Mouse (Mus musculus): ENCODE results near the gene Cbfa2t2.

Gene Cbfa2t2

GRCm38 (mm10) chr2:154426188-154426904, 9.9 kb upstream of the Cbfa2t2 start:
- no peak for DNase-seq

DNA sequence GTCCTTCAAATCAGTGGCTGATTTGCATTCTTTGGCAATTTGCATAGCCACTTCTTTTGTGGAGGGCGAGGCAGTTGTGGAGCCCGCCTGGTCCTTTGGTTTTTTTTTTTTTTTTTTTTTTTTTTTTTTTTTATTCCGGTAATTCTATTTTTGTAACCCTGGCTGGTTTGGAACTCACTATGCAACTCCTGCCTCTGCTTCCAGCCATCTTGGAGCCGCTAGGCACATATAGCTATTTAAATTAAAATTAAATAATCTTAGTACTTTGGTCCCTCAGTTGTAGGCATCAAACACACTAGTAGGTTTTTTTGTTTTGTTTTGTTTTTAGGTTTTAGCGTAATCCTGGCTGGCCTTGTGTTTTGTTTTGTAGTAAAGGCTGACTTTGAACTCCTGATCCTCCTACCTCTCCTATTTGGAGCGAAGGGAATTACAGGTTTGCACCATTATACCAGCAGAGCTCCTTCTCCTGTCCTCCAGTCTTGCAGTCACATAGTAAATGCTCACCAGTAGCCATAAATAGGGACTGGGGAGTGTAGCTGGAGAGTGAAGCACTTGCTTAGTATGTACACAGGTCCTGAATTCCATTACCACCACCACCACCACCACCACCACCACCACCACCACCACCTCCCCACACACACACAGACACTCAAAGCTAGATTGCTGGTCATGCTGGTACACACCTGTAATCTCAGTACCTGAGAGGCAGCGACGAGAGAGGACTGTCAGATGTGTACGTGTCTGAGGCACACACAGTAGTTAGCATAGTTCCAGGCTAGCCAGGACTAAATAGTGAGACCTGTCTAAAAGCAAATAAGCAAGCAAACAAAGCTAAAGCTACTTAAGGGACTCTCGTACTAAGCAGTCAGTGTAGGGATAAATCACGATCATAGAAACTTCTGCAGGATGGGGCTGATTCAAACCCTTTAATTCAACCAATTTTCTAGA, 9.1 kb upstream of the Cbfa2t2 start:
- DNase-seq: no peak

GRCm38 (mm10) chr2:154427853-154428360, 8.4 kb upstream of the Cbfa2t2 start:
- peak; percentile 81 for DNase-seq

DNA sequence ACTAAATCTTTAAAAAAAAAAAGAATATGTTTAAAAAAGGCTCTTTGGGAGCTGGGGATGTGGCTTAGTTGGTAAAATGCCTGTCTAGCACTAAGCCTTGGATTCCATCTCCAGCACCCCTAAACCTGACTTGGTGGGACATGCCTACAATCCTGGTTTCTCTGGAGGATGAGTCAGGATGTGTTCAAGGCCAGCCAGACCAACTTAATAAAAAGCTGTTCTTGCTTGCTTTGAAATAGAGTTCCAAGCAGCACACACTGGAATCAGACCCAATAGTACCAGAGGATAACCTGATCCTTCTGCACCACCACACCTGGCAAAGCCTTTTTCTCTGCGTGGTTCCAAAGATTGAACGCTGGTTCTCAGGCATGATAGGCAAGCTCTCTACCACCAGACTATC, 5.7 kb upstream of the Cbfa2t2 start:
- no peak for DNase-seq

- peak; percentile 49 for DNase-seq
These were observed 3.6 kb upstream of the Cbfa2t2 start for GRCm38 (mm10) chr2:154432696-154433095.

DNA sequence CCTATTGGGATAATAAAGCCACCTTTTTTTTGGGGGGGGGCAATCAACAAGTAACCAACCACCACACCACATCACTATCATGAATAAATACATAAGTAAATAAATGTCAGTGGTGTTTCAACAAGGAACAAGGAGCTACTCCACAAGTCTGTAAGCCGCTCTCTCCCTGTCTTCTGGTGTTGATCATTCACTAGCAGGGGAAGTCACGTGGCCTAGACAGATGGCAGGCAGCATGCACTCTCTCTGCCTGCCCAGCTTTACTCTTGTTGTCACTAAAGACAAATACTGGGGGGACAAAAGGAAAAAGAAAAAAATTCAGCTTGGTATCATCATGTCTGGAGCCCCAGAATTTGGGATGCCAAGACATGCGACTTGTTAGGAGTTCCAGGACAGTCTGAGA, 2.9 kb upstream of the Cbfa2t2 start:
- DNase-seq: peak; percentile 82

- no peak for DNase-seq
These were observed 1.6 kb upstream of the Cbfa2t2 start for GRCm38 (mm10) chr2:154434690-154435089.

GRCm38 (mm10) chr2:154436076-154436457, 214 bp upstream of the Cbfa2t2 start:
- DNase-seq: peak; percentile 99

GRCm38 (mm10) chr2:154437191-154437527, 878 bp downstream of the Cbfa2t2 start:
- DNase-seq: no peak

DNA sequence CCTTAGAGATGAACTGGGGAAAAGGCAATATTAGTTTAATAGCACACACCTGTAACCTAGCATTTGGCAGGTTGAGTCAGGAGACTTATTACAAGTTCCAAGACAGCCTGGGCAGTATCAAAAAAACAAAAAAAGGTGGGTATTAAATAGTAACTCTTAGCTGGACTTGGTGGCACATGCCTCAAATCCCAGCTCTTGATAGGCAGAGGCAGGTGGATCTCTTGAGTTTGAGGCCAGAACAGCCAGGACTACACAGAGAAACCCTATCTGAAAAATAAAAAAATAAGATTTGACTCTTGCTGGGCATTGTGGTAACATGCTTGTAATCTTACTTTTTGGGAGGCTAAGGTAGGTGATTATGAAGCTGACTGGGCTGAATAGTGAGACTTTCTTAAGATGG, 4.2 kb downstream of the Cbfa2t2 start:
- DNase-seq: no peak

DNA sequence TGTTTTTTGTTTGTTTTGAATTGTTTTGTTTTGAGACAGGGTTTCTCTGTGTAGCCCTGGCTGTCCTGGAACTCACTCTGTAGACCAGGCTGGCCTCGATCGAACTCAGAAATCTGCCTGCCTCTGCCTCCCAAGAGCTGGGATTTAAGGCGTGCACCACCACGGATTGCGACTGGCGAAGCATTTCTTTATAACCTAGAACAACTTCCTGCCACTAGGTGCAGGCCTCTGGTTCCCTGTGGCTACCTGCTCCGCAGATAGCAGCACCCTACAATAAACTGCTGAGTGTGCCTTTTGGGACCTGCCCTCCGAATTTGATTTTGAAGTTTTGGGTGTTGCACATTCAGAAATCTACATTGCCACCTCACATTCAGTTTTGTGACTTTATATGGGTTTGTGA, 11.5 kb downstream of the Cbfa2t2 start:
- no peak for DNase-seq

- DNase-seq: no peak
These were observed 12.4 kb downstream of the Cbfa2t2 start for GRCm38 (mm10) chr2:154448633-154449032.

GRCm38 (mm10) chr2:154452951-154453350, 16.7 kb downstream of the Cbfa2t2 start:
- DNase-seq: no peak

DNA sequence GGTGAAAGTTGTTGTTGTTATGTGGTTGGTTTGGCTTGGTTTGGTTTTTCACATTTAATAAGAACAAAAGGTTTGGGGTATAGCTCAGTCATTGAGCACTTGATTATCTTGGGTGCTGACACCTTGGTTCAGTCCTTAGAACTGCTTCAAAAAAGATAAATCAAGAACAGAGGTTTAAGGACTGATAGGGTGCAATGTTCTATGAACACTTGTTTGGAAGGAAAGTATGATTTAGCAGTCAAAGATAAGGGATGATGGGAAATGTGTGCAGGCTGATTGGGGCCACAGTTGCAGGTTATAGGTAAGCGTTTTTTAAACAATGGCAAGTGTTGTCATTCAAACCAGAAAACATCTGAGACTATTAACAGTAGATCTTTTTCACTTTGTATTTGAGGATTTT, 17.8 kb downstream of the Cbfa2t2 start:
- no peak for DNase-seq

DNA sequence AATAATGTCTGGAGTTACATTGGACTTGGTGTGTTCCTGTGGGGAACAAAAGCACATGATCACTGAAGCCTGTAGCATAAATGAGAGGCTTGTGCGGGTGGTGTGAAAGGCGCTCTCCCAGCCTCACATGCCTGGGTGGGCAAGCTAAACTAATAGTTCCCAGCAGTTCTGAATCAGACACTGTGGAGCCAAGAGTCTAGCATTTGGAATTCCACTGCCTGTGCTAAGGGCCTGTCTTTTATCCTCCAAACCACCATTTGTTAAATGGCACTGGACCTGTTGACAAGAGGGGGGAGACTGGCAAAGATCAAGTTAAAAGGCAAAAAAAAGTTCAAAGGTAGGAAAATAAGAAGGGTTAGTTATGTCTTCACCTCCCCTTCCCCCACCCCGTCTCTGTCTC, 18.3 kb downstream of the Cbfa2t2 start:
- no peak for DNase-seq

- peak; percentile 49 for DNase-seq
These were observed 19.5 kb downstream of the Cbfa2t2 start for GRCm38 (mm10) chr2:154455776-154456175.

DNA sequence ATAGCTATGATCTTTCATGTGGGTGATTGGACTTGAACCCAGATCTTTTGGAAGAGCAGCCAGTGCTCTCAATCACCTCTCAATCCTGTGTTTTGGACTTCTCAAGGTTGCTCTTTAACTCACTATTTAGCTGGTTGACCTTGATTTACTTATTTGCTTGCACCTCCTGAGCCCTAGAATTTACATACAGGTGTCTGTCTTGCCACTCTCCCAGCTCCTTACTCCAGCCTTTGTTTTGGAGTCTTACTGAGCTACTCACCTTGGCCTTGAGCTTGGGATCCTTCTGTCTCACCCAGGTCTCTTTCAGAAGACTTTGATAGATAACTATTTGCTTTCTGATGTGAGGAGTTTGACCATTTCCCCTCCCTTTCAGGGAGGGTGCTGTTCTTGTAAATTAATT, 20.3 kb downstream of the Cbfa2t2 start:
- DNase-seq: no peak

GRCm38 (mm10) chr2:154459262-154459661, 23.0 kb downstream of the Cbfa2t2 start:
- no peak for DNase-seq

DNA sequence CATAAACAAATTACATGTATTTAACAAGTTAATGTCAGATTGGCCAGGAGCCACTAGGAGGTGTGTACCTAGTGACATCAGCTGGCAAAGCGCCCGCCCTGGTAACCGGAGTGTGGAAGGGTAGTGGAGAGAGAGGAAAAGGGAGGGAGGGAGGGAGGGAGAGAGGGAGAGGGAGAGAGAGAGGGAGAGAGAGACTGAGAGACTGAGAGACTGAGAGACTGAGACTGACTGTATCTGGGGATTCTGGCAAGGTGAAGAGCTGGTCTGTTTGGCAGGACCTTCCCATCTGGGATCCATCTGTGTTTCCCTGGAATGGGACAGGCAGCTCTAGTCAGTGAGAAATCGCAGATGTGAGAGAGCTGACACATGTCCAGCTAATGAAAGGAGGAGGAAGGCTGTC, 23.6 kb downstream of the Cbfa2t2 start:
- DNase-seq: peak; percentile 64

- no peak for DNase-seq
These were observed 27.4 kb downstream of the Cbfa2t2 start for GRCm38 (mm10) chr2:154463621-154464198.

- no peak for DNase-seq
These were observed 29.6 kb downstream of the Cbfa2t2 start for GRCm38 (mm10) chr2:154465914-154466335.

- no peak for DNase-seq
These were observed 30.9 kb downstream of the Cbfa2t2 start for GRCm38 (mm10) chr2:154467139-154467538.

GRCm38 (mm10) chr2:154474251-154475061, 38.2 kb downstream of the Cbfa2t2 start:
- DNase-seq: peak; percentile 39
